Mouse (Mus musculus) liver, embryonic 12.5 days (tissue): Measurements from ENCODE around the gene Tbx4. TPM values are rescaled to one million over a fixed set of nuclear protein-coding genes. Genes with fewer than 3 reads are reported as not detected.

Experiments used
- ATAC-seq: fragments of 200-750 bp; cut with Nextera tagmentation; 2 replicates; pipeline ENCODE4 v1.8.0; 2017; ENCODE audit warnings: moderate number of reproducible peaks, mild to moderate bottlenecking, moderate library complexity
- H3K27ac ChIP-seq: fragments of 300-500 bp; sonication (generic); 2 replicates; pipeline ENCODE4 v1.5.1; 2016; ENCODE audit warnings: mild to moderate bottlenecking
- H3K27me3 ChIP-seq: fragments of 300-500 bp; sonication (generic); replicated peaks from 2 replicates; pipeline ENCODE4 v1.6.1; 2016; ENCODE audit warnings: mild to moderate bottlenecking, moderate library complexity
- H3K36me3 ChIP-seq: fragments of 300-500 bp; sonication (generic); 2 replicates; pipeline ENCODE4 v1.6.1; 2016; ENCODE audit warnings: mild to moderate bottlenecking, moderate library complexity
- H3K4me1 ChIP-seq: fragments of 300-500 bp; sonication (generic); 2 replicates; pipeline ENCODE4 v1.6.1; 2016
- H3K4me2 ChIP-seq: fragments of 300-500 bp; sonication (generic); 2 replicates; pipeline ENCODE4 v1.6.1; 2016; ENCODE audit warnings: mild to moderate bottlenecking, moderate library complexity
- H3K4me3 ChIP-seq: fragments of 300-500 bp; sonication (generic); 2 replicates; pipeline ENCODE4 v1.5.1; 2016; ENCODE audit warnings: mild to moderate bottlenecking, moderate library complexity
- H3K9ac ChIP-seq: fragments of 300-500 bp; sonication (generic); 2 replicates; pipeline ENCODE4 v1.6.1; 2016; ENCODE audit warnings: mild to moderate bottlenecking, moderate library complexity
- H3K9me3 ChIP-seq: fragments of 300-500 bp; sonication (generic); replicated peaks from 2 replicates; pipeline ENCODE4 v1.6.1; 2016; ENCODE audit warnings: mild to moderate bottlenecking, moderate library complexity
- WGBS: fragments of 180-500 bp; shearing (Covaris S2); methylation state at CpG from one replicate; pipeline ENCODE4 v1.1.7; 2016; ENCODE audit not compliant: insufficient replicate concordance; 5-methylcytosine and 5-hydroxymethylcytosine counted together
- polyA plus RNA-seq: library from polyadenylated mRNA; unstranded; fragments of >200 nt; fragmentation: Nextera tagmentation; extraction: Ambion mirVana; gene quantifications from 2 replicates; pipeline ENCODE4 v1.2.1, GENCODE M21; 2016

Gene Tbx4
- polyA plus RNA-seq, 1 experiment from 2014 or later, result 0.12 TPM

GRCm38 (mm10) chr11:85842596-85843346 lies 43.5 kb upstream of the Tbx4 start:
- H3K4me3 ChIP-seq, result peak overlapping the region; percentile 51
- no peaks in the 10 kb centered on the region for H3K36me3 ChIP-seq
- WGBS, result 6% methylated on average over 24 of the region's 24 CpGs
- H3K9me3 ChIP-seq, result no peaks in the 10 kb centered on the region
- H3K27me3 ChIP-seq, result peaks cover 99% of the 10 kb centered on the region
- H3K4me1 ChIP-seq, result peaks cover 43% of the 10 kb centered on the region
- H3K27ac ChIP-seq, result no peak overlapping the region
- ATAC-seq, result no peak
- no peak overlapping the region for H3K9ac ChIP-seq
- peak overlapping the region; percentile 81 for H3K4me2 ChIP-seq

DNA sequence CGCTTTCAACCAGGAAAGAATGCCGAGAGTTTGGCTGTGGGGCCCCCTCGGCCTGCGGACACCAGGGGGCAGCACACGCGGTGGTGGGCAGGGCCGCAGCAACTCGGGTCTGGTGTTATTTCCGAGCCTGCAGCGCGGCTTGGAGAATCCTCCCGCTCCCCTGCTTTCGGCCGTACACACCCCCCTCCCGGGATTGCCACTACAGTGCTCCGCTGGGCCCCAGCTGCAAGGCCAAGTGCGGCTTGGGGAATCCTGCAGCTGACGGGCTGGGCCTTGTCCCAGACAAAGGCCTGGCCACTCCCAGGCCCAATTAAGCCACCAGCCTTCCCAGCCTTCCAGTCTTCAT lies 42.9 kb upstream of the Tbx4 start:
- peak; percentile 40 for ATAC-seq
- H3K9ac ChIP-seq, result peak overlapping the region; percentile 28; the same call in 1 of the 2 replicates
- no peak overlapping the region for H3K27ac ChIP-seq
- peaks cover 39% of the 10 kb centered on the region for H3K4me1 ChIP-seq
- H3K27me3 ChIP-seq, result peaks cover 98% of the 10 kb centered on the region
- H3K9me3 ChIP-seq, result no peaks in the 10 kb centered on the region
- H3K36me3 ChIP-seq, result no peaks in the 10 kb centered on the region
- H3K4me2 ChIP-seq, result peak overlapping the region; percentile 81
- H3K4me3 ChIP-seq, result peak overlapping the region; percentile 51
- 1% methylated on average over 18 of the region's 18 CpGs for WGBS

- Histone ChIP-seq H3K4me2 (peak overlapping the region; percentile 81), H3K9me3 (no peaks in the 10 kb centered on the region), H3K9ac (peak overlapping the region; percentile 28), H3K4me1 (peaks cover 39% of the 10 kb centered on the region), H3K27ac (no peak overlapping the region; the same call in 1 of the 2 replicates), H3K27me3 (peaks cover 94% of the 10 kb centered on the region), H3K36me3 (no peaks in the 10 kb centered on the region), H3K4me3 (peak overlapping the region; percentile 51)
- peak; percentile 61 for ATAC-seq
- under 1% methylated on average over 54 of the region's 54 CpGs for WGBS
Observed at GRCm38 (mm10) chr11:85844144-85844965, 41.9 kb upstream of the Tbx4 start.

GRCm38 (mm10) chr11:85844971-85845370 lies 41.3 kb upstream of the Tbx4 start:
- Histone ChIP-seq H3K36me3 (no peaks in the 10 kb centered on the region), H3K4me1 (peaks cover 39% of the 10 kb centered on the region), H3K27me3 (peaks cover 92% of the 10 kb centered on the region), H3K4me3 (peak overlapping the region; percentile 51), H3K27ac (no peak overlapping the region), H3K9me3 (no peaks in the 10 kb centered on the region), H3K9ac (no peak overlapping the region), H3K4me2 (peak overlapping the region; percentile 81)
- ATAC-seq, result no peak
- WGBS, result 28% methylated on average over 5 of the region's 5 CpGs

GRCm38 (mm10) chr11:85845921-85846320 lies 40.3 kb upstream of the Tbx4 start:
- ATAC-seq, result no peak

DNA sequence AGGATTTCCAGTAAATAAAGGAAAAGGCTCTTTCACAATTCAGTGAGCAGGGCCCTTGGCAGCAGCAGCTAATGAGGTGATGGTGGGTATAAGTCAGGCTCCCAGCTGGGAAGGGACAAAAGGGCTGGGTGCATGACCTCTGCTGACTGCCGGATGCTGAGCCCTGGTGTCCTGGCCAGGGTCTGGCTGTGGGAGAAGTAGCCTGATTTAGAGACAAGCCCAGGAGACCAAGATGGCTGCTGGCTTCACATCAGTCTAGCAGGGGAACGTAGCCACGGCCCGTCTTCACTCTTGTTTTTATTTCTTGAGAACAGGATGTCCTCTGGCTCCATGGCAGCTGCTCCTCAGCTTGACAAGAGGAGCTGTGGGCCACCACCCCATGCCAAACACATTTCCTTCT lies 39.7 kb upstream of the Tbx4 start:
- H3K27me3 ChIP-seq, result peaks cover 88% of the 10 kb centered on the region
- no peaks in the 10 kb centered on the region for H3K36me3 ChIP-seq
- H3K9ac ChIP-seq, result no peak overlapping the region
- WGBS, result 57% methylated on average over 4 of the region's 4 CpGs
- H3K9me3 ChIP-seq, result no peaks in the 10 kb centered on the region
- H3K27ac ChIP-seq, result no peak overlapping the region
- no peak overlapping the region for H3K4me2 ChIP-seq
- H3K4me3 ChIP-seq, result no peak overlapping the region
- no peak for ATAC-seq
- H3K4me1 ChIP-seq, result peaks cover 33% of the 10 kb centered on the region

More at GRCm38 (mm10) chr11:85845921-85846320, 40.3 kb upstream of the Tbx4 start:
- WGBS, result 42% methylated on average over 5 of the region's 5 CpGs
- H3K4me3 ChIP-seq, result no peak overlapping the region
- H3K4me1 ChIP-seq, result peaks cover 34% of the 10 kb centered on the region
- H3K27ac ChIP-seq, result no peak overlapping the region
- no peaks in the 10 kb centered on the region for H3K36me3 ChIP-seq
- H3K27me3 ChIP-seq, result peaks cover 90% of the 10 kb centered on the region
- no peak overlapping the region for H3K4me2 ChIP-seq
- no peak overlapping the region for H3K9ac ChIP-seq
- H3K9me3 ChIP-seq, result no peaks in the 10 kb centered on the region

GRCm38 (mm10) chr11:85849037-85849436 lies 37.2 kb upstream of the Tbx4 start:
- H3K9ac ChIP-seq, result no peak overlapping the region

DNA sequence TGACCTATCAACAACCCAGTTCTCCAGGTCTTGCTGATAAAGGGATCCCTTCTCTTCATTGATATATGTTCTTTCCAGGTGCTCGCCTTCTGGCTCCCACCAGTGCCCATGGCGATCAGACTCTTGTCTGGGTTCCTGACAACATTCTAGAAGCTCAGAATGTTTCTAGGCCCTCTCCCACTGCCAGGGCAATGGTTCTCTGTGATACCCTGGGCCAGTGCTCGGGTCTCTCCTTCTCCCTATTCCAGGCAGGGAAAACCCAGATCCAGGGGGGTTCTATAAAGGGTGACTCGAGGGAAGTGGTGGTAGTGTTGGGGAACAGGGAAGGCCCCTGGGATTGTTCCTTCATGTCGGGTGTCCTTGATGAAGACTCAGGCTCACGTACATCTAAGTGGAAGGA lies 36.0 kb upstream of the Tbx4 start, which contains the start of gene Gm11444:
TSS of gene Gm11444 (minus strand) at position 101 of the 400 bp plus-strand sequence.
- H3K27me3 ChIP-seq, result peaks cover 51% of the 10 kb centered on the region
- no peak within 1 kb of the TSS for H3K4me3 ChIP-seq
- H3K27ac ChIP-seq, result no peak within 1 kb of the TSS
- no peak within 1 kb of the TSS for H3K9ac ChIP-seq
- no peaks in the 10 kb centered on the region for H3K36me3 ChIP-seq
- 0 out of 2 replicates have a peak within 1 kb of the TSS, but pooled peaks have one; percentile 44 for H3K4me2 ChIP-seq
- 60% methylated on average over 6 of the region's 6 CpGs for WGBS
- no peaks in the 10 kb centered on the region for H3K9me3 ChIP-seq
- no peaks in the 10 kb centered on the region; the same call in 1 of the 2 replicates for H3K4me1 ChIP-seq
- ATAC-seq, result no peak

More at GRCm38 (mm10) chr11:85849037-85849436, 37.2 kb upstream of the Tbx4 start:
- WGBS, result 6% methylated on average over 21 of the region's 21 CpGs
- Histone ChIP-seq H3K27me3 (peaks cover 63% of the 10 kb centered on the region), H3K27ac (no peak overlapping the region), H3K36me3 (no peaks in the 10 kb centered on the region), H3K4me3 (no peak overlapping the region), H3K9me3 (no peaks in the 10 kb centered on the region), H3K4me1 (peaks cover 9% of the 10 kb centered on the region), H3K4me2 (peak overlapping the region; percentile 44)
- ATAC-seq, result peak; percentile 44; the same call in 1 of the 2 replicates

GRCm38 (mm10) chr11:85850758-85851157 lies 35.5 kb upstream of the Tbx4 start:
- no peak overlapping the region for H3K4me2 ChIP-seq
- no peak overlapping the region for H3K9ac ChIP-seq
- H3K9me3 ChIP-seq, result no peaks in the 10 kb centered on the region
- H3K27me3 ChIP-seq, result peaks cover 46% of the 10 kb centered on the region
- H3K4me1 ChIP-seq, result no peaks in the 10 kb centered on the region; the same call in 1 of the 2 replicates
- ATAC-seq, result no peak
- no peak overlapping the region for H3K4me3 ChIP-seq
- 30% methylated on average over 6 of the region's 6 CpGs for WGBS
- H3K27ac ChIP-seq, result no peak overlapping the region
- no peaks in the 10 kb centered on the region for H3K36me3 ChIP-seq

GRCm38 (mm10) chr11:85857997-85858698 lies 28.1 kb upstream of the Tbx4 start:
- H3K27ac ChIP-seq, result no peak overlapping the region
- H3K9ac ChIP-seq, result no peak overlapping the region
- peaks cover 1% of the 10 kb centered on the region; the same call in 1 of the 2 replicates for H3K27me3 ChIP-seq
- H3K4me2 ChIP-seq, result no peak overlapping the region
- no peak for ATAC-seq
- H3K36me3 ChIP-seq, result no peaks in the 10 kb centered on the region
- no peak overlapping the region for H3K4me3 ChIP-seq
- no peaks in the 10 kb centered on the region for H3K4me1 ChIP-seq
- 37% methylated on average over 6 of the region's 6 CpGs for WGBS
- H3K9me3 ChIP-seq, result no peaks in the 10 kb centered on the region

DNA sequence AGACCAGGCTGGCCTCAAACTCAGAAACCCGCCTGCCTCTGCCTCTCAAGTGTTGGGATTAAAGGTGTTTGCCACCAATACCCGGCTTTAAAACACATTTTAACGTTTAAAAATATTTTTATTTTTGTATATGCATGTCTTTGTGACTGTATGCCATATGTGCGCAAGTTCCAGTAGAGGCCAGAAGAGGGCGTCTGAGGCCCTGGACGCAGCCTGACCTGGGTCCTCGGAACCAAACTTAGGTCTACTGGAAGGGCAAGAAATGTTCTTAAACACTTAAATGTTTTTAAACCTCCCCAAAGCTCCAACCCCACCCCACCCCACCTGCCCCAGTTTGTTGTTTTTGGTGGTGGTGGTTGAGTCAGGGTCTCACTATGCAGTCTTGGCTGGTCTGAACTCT lies 21.9 kb upstream of the Tbx4 start:
- H3K4me3 ChIP-seq, result no peak overlapping the region
- no peaks in the 10 kb centered on the region for H3K4me1 ChIP-seq
- ATAC-seq, result no peak
- no peaks in the 10 kb centered on the region for H3K9me3 ChIP-seq
- H3K27me3 ChIP-seq, result peaks cover 8% of the 10 kb centered on the region; the same call in 1 of the 2 replicates
- H3K36me3 ChIP-seq, result no peaks in the 10 kb centered on the region
- no peak overlapping the region for H3K9ac ChIP-seq
- H3K4me2 ChIP-seq, result no peak overlapping the region
- WGBS, result 23% methylated on average over 7 of the region's 7 CpGs
- H3K27ac ChIP-seq, result no peak overlapping the region
